In genomic region chr9:111838069-111838820, GRCm38 (mm10) we compare ENCODE assay signal across 10 mouse cellular contexts.
DNase-seq lines count a peak whose midpoint lies in the region; ATAC-seq and TF ChIP-seq lines count a peak whose summit lies in the region.
"Had no signal": no experiment of that assay in that cellular context is flagged by ENCODE, and none has a peak within 500 bp of the region (broad histone marks: within the 10 kb centered on the region; RNA-seq: fewer than 3 reads in every experiment).

No protein-coding gene starts in this region.

- no peak overlapping the region for H3K27ac ChIP-seq in kidney, postnatal 0 days
- H3K27ac ChIP-seq: limb, embryonic 15.5 days had no signal

- H3K4me1 ChIP-seq in kidney, postnatal 0 days (replicated peaks; ENCODE audit: insufficient read depth, low read length): no peaks in the 10 kb centered on the region

- ATAC-seq in kidney, postnatal 0 days (replicated peaks; ENCODE audit: low FRiP score, low read depth): no peak

- H3K36me3 ChIP-seq in kidney, postnatal 0 days (ENCODE audit: insufficient read depth, low read length): no peaks in the 10 kb centered on the region
- H3K36me3 ChIP-seq: limb, embryonic 15.5 days had no signal

- no peak for TF ChIP-seq CTCF in kidney, postnatal 0 days (IDR thresholded peaks at IDR 0.05; ENCODE audit: low read depth)

- no peak overlapping the region for H3K9ac ChIP-seq in kidney, postnatal 0 days (ENCODE audit: low read depth, low read length)
- H3K9ac ChIP-seq: limb, embryonic 15.5 days had no signal

- H3K27me3 ChIP-seq in kidney, postnatal 0 days (ENCODE audit: insufficient read depth, low read length): no peaks in the 10 kb centered on the region
- H3K27me3 ChIP-seq: limb, embryonic 15.5 days had no signal

- 47% methylated on average over 7 of the region's 7 CpGs for WGBS in kidney, postnatal 0 days

- H3K9me3 ChIP-seq in kidney, postnatal 0 days (replicated peaks; ENCODE audit: low read length): no peaks in the 10 kb centered on the region
- H3K9me3 ChIP-seq: limb, embryonic 15.5 days had no signal

- H3K4me3 ChIP-seq in kidney, postnatal 0 days (replicated peaks; ENCODE audit: low read depth, low read length): no peak overlapping the region
- H3K4me3 ChIP-seq: limb, embryonic 15.5 days had no signal

- H3K4me2 ChIP-seq in kidney, postnatal 0 days (ENCODE audit: low read length): no peak overlapping the region
- H3K4me2 ChIP-seq: limb, embryonic 15.5 days had no signal

- peak; percentile 45 for DNase-seq in kidney, postnatal 0 days (ENCODE audit: low spot score)
- no peak for DNase-seq in kidney, adult 9 months
- peak; percentile 23 to 50 for DNase-seq in frontal cortex, postnatal 14 days (ENCODE audit: low spot score in 2 of 2)
- peak; percentile 32 to 47 for DNase-seq in layer of hippocampus, postnatal 36 days
- DNase-seq in right cerebral cortex, adult 2 months (ENCODE audit: low spot score in 2 of 2): peak; percentile 58 to 63
- no peak for DNase-seq in heart, adult 18-20 months
- no peak for DNase-seq in adrenal gland, adult 18-20 months (ENCODE audit: low spot score in 2 of 2)
- DNase-seq: cerebellum, adult 18-20 months; gastrocnemius, postnatal 25 days had no signal

Comparison
In these comparisons a context has a peak if more than half of its experiments do, and no peak if none do; other contexts are left out.
1. DNase-seq: peak in kidney, postnatal 0 days (single experiment), frontal cortex, postnatal 14 days (2 of 2), layer of hippocampus, postnatal 36 days (2 of 2) and right cerebral cortex, adult 2 months (2 of 2); none in kidney, adult 9 months (single experiment), heart, adult 18-20 months (0 of 2) and adrenal gland, adult 18-20 months (0 of 2).